Mouse (Mus musculus) C2C12 (cell line): Measurements from ENCODE around the gene Sugp1. TPM values are rescaled to one million over a fixed set of nuclear protein-coding genes. Genes with fewer than 3 reads are reported as not detected.

ENCODE experiments used
- H3K27me3 ChIP-seq: one replicate; pipeline ENCODE4 v1.6.1; 2011; ENCODE audit not compliant: control insufficient read depth, insufficient read depth, insufficient read length
- H3K36me3 ChIP-seq: one replicate; pipeline ENCODE4 v1.6.1; 2011; ENCODE audit not compliant: control insufficient read depth, insufficient read depth
- H3K4me3 ChIP-seq: one replicate; pipeline ENCODE4 v1.5.1; 2011; ENCODE audit warnings: mild to moderate bottlenecking, control low read depth; ENCODE audit not compliant: poor library complexity, insufficient read depth, severe bottlenecking
- H3K79me2 ChIP-seq: one replicate; pipeline ENCODE4 v1.6.1; 2011; ENCODE audit not compliant: control insufficient read depth, insufficient read depth
- H3K79me3 ChIP-seq: one replicate; pipeline ENCODE4 v1.6.1; 2011; ENCODE audit warnings: low read depth, control low read depth
- H3ac ChIP-seq: one replicate; pipeline ENCODE3; 2011; ENCODE audit warnings: low read depth; ENCODE audit not compliant: control insufficient read depth, insufficient read length
- CEBPB ChIP-seq: IDR thresholded peaks from one replicate; pipeline ENCODE4 v1.6.1; 2011; ENCODE audit warnings: low read depth, mild to moderate bottlenecking, control low read depth, moderate library complexity
- CTCF ChIP-seq: IDR thresholded peaks from one replicate; pipeline ENCODE4 v1.5.1; 2011; ENCODE audit not compliant: control insufficient read depth, insufficient read depth, insufficient read length
- FOSL1 ChIP-seq: IDR thresholded peaks from one replicate; pipeline ENCODE4 v1.8.0; 2011; ENCODE audit warnings: mild to moderate bottlenecking, low read length; ENCODE audit not compliant: poor library complexity, insufficient read depth, severe bottlenecking
- MAX ChIP-seq: IDR thresholded peaks from one replicate; pipeline ENCODE4 v1.6.1; 2011; ENCODE audit warnings: mild to moderate bottlenecking, control low read depth
- MYOD1 ChIP-seq: IDR thresholded peaks from one replicate; pipeline ENCODE4 v1.6.1; 2011; ENCODE audit warnings: low read depth; ENCODE audit not compliant: control insufficient read depth, insufficient read length
- MYOG ChIP-seq: IDR thresholded peaks from one replicate; pipeline ENCODE4 v1.6.1; 2011; ENCODE audit not compliant: control insufficient read depth, insufficient read length; ENCODE audit errors: extremely low read depth
- USF1 ChIP-seq: IDR thresholded peaks from one replicate; pipeline ENCODE4 v1.6.1; 2011; ENCODE audit warnings: low read depth, mild to moderate bottlenecking, control low read depth, moderate library complexity
- long read RNA-seq, 2 experiments: library from polyadenylated mRNA; unstranded; transcript quantifications; one replicate each; pipeline ENCODE4 v2.0.0; 2019 to 2020
- polyA plus RNA-seq: library from polyadenylated mRNA; unstranded; fragments of >200 nt; fragmentation: generic; extraction: Trizol; gene quantifications from one replicate; pipeline ENCODE4 v1.2.1, GENCODE M21; 2012; ENCODE audit warnings: missing spikeins

Sugp1 gene
- polyA plus RNA-seq, result 28.2 TPM
- long read RNA-seq, experiment 1, transcript Sugp1-201 (14 exons, 2,681 nt), result major isoform, 23 of 48 reads
- long read RNA-seq, experiment 1, partial matches to known transcripts, result 13 of 48 reads
- long read RNA-seq, experiment 1, other reads (novel, unspliced or antisense), result 11 of 48 reads
- long read RNA-seq, experiment 2, transcript Sugp1-202 (8 exons, 2,963 nt), result minor isoform, 6 of 294 reads
- long read RNA-seq, experiment 2, transcript Sugp1-201 (14 exons, 2,681 nt), result major isoform, 233 of 294 reads
- long read RNA-seq, experiment 2, partial matches to known transcripts, result 18 of 294 reads
- long read RNA-seq, experiment 2, other reads (novel, unspliced or antisense), result 37 of 294 reads

DNA sequence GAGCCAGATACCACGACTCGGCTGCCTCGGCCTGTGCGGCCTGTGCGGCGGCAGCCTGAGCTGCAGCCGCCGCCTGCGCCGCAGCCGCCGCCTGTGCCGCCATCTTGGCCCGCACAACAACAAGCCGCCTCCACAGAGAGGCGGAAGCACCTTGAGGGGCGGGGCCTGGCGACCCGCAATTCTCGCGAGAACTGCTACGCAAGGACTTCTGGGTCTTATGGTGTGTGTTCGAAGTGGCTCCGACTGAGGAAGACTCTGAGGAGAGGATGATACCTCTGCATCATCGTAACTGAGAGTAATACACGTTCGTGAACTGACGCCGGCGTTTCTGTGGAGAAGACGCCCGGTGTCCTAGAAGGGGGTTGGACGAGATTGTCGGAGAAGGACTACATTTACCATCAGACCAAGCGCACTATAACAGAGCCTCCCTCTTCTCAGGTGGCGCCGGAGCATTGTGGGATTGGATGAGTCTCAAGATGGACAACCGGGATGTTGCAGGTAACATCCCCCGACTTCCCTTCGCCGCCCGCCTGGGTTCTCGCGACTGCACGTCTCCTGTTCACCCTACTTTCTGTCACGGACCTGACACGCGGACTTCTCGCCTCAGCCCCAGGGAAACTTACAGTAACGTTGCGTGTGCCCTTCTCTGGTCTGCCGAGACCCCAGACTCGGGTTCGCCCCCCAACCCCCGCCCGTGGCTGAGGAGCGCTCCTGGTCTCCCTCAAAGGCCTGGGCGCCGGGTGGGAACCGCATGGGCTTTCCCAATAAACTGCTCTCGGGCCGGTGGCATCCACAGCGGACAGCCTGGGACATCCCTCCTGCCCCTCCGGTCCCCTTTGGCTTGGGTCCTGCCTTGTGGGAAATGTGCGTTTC lies at the start of gene Sugp1, which contains the start of gene Mau2:
Gene Sugp1 (plus strand): TSS at position 231 of the 873 bp plus-strand sequence.
Gene Mau2 (minus strand): TSS at position 152 of the 873 bp plus-strand sequence.
- Histone ChIP-seq H3K4me3 (peak within 1 kb of the TSS; percentile 96), H3K79me3 (peaks cover 75% of the 10 kb centered on the region), H3K27me3 (no peaks in the 10 kb centered on the region), H3ac (peak within 1 kb of the TSS; percentile 88), H3K79me2 (peaks cover 98% of the 10 kb centered on the region), H3K36me3 (no peaks in the 10 kb centered on the region)
- TF ChIP-seq CEBPB (no peak), MYOG (no peak)

GRCm38 (mm10) chr8:69995422-69995775 lies 47.2 kb upstream of the Sugp1 start:
- Histone ChIP-seq H3K36me3 (peaks cover 6% of the 10 kb centered on the region), H3K79me2 (peaks cover 55% of the 10 kb centered on the region)

DNA sequence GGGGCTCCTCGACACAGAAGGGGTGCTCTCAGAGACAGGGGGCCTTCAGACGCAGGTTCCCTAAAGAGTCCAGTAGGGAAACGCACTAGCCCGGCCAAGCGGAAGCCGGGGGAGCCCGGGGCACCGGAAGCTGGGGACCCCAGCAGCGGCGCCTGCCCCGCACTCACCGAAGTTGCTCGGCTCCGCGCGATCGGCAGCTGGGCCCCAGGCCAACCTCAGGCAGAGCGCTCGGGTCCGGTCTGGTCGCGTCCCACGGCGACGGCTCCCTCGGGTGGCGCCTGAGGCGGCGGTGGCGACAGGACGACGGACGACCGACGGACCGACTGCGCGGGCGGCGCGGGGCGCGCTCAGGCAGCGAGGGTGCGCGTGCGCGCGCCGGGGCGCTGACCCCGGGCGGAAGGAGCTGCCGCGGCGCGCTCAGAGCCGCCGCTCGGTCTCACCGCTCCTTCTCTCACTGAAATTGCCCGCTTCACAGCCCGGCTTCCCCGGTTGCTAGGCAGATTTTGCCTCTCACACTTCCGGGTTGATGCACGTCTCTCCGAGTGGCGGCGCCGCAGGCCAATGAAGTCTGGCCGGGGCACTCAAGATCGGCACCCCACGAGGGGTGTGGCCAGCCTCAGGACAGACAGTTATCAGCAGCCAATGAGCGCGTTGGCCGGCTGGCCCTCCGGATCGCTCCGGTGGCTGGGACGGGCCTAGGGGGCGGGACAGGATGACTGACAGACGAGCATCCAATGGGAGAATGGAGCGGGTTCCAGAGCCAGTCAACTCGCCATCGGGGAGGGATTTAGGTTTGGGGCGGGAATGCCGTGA lies 46.6 kb upstream of the Sugp1 start, which contains the start of gene Gatad2a:
Gene Gatad2a (minus strand): TSS at position 609 of the 813 bp plus-strand sequence.
- TF ChIP-seq FOSL1 (no peak), MAX (peak; percentile 55)
- H3K79me2 ChIP-seq, result peaks cover 49% of the 10 kb centered on the region
- H3K27me3 ChIP-seq, result no peaks in the 10 kb centered on the region
- peaks cover 6% of the 10 kb centered on the region for H3K36me3 ChIP-seq
- H3ac ChIP-seq, result peak within 1 kb of the TSS; percentile 84
- H3K4me3 ChIP-seq, result peak within 1 kb of the TSS; percentile 78
- peaks cover 27% of the 10 kb centered on the region for H3K79me3 ChIP-seq

More at GRCm38 (mm10) chr8:69995422-69995775, 47.2 kb upstream of the Sugp1 start:
- TF ChIP-seq CEBPB (no peak), MYOD1 (no peak), MAX (no peak), CTCF (no peak), USF1 (no peak), MYOG (no peak), FOSL1 (no peak)
- H3K79me3 ChIP-seq, result peaks cover 30% of the 10 kb centered on the region
- no peaks in the 10 kb centered on the region for H3K27me3 ChIP-seq
- H3K4me3 ChIP-seq, result peak overlapping the region; percentile 78
- peak overlapping the region; percentile 84 for H3ac ChIP-seq

- peaks cover 26% of the 10 kb centered on the region for H3K79me3 ChIP-seq
- peaks cover 41% of the 10 kb centered on the region for H3K79me2 ChIP-seq
- TF ChIP-seq CTCF (no peak), MAX (peak; percentile 4)
- H3ac ChIP-seq, result peak overlapping the region; percentile 83
- no peaks in the 10 kb centered on the region for H3K27me3 ChIP-seq
- peaks cover 6% of the 10 kb centered on the region for H3K36me3 ChIP-seq
- H3K4me3 ChIP-seq, result peak overlapping the region; percentile 32
Measured at GRCm38 (mm10) chr8:69996589-69997285, 45.9 kb upstream of the Sugp1 start.

DNA sequence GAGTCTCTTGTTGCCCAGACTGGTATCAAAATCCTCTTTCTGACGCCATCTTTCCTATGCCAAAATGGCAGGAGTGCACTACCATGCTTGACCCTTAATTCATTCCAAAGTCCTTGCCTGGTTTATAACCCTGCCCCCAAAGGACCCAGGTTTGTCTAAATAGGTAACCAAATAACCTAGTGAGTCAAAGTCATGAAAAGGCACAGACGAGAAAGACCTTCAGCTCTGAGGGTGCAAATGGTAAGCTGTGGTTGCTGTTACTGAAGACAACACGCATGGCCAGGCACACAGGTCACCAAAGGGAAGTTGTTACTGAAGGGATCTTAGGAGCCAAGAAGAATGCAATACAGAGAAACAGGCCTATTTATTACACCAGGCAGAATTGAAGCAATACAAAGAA lies 43.9 kb upstream of the Sugp1 start:
- TF ChIP-seq MAX, result no peak
- no peak for TF ChIP-seq MYOD1
- Histone ChIP-seq H3K4me3 (no peak overlapping the region), H3K36me3 (no peaks in the 10 kb centered on the region), H3ac (no peak overlapping the region), H3K79me3 (peaks cover 16% of the 10 kb centered on the region), H3K79me2 (peaks cover 22% of the 10 kb centered on the region), H3K27me3 (no peaks in the 10 kb centered on the region)
